Mouse (Mus musculus) neural tube, embryonic 13.5 days (tissue): ENCODE measurements around the gene Rnf113a1. TPM values are rescaled to one million over a fixed set of nuclear protein-coding genes. Genes with fewer than 3 reads are reported as not detected.
"Not testable (repeated sequence)": the region's sequence is repeated elsewhere in the genome, so short reads cannot be mapped to it uniquely, and the experiment has no call there.

Experiments
- ATAC-seq: fragments of 200-750 bp; cut with Nextera tagmentation; 2 replicates; pipeline ENCODE4 v1.8.0; 2017; ENCODE audit warnings: low read depth, mild to moderate bottlenecking, moderate TSS enrichment, moderate library complexity
- H3K27ac ChIP-seq: fragments of 300-500 bp; sonication (generic); replicated peaks from 2 replicates; pipeline ENCODE4 v1.5.1; 2015; ENCODE audit warnings: moderate library complexity, mild to moderate bottlenecking, inconsistent platforms
- H3K27me3 ChIP-seq: fragments of 300-500 bp; sonication (generic); 2 replicates; pipeline ENCODE4 v1.6.1; 2015; ENCODE audit warnings: mild to moderate bottlenecking, inconsistent platforms
- H3K36me3 ChIP-seq: fragments of 300-500 bp; sonication (generic); 2 replicates; pipeline ENCODE4 v1.6.1; 2015; ENCODE audit warnings: mild to moderate bottlenecking, inconsistent platforms
- H3K4me1 ChIP-seq: fragments of 300-500 bp; sonication (generic); replicated peaks from 2 replicates; pipeline ENCODE4 v1.6.1; 2015; ENCODE audit warnings: inconsistent platforms
- H3K4me2 ChIP-seq: fragments of 300-500 bp; sonication (generic); 2 replicates; pipeline ENCODE4 v1.6.1; 2015; ENCODE audit warnings: inconsistent platforms, mild to moderate bottlenecking, moderate library complexity
- H3K4me3 ChIP-seq: fragments of 300-500 bp; sonication (generic); 2 replicates; pipeline ENCODE4 v1.5.1; 2015; ENCODE audit warnings: mild to moderate bottlenecking, inconsistent platforms
- H3K9ac ChIP-seq: fragments of 300-500 bp; sonication (generic); 2 replicates; pipeline ENCODE4 v1.6.1; 2015; ENCODE audit warnings: moderate library complexity, mild to moderate bottlenecking, inconsistent platforms
- H3K9me3 ChIP-seq: fragments of 300-500 bp; sonication (generic); 2 replicates; pipeline ENCODE4 v1.6.1; 2016; ENCODE audit warnings: inconsistent platforms
- WGBS: fragments of 180-500 bp; shearing (Covaris S2); methylation state at CpG from one replicate; pipeline ENCODE4 v1.1.7; 2015; 5-methylcytosine and 5-hydroxymethylcytosine counted together
- polyA plus RNA-seq: library from polyadenylated mRNA; unstranded; fragments of >200 nt; fragmentation: Nextera tagmentation; extraction: Ambion mirVana; gene quantifications from 2 replicates; pipeline ENCODE4 v1.2.1, GENCODE M21; 2015

Gene Rnf113a1
- polyA plus RNA-seq, 1 experiment from 2014 or later = 20.0 TPM

- no peak overlapping the region for H3K4me2 ChIP-seq
- H3K4me1 ChIP-seq = no peaks in the 10 kb centered on the region
- no peak overlapping the region for H3K27ac ChIP-seq
- ATAC-seq = no peak
- no peaks in the 10 kb centered on the region for H3K27me3 ChIP-seq
- H3K9me3 ChIP-seq = no peaks in the 10 kb centered on the region
- H3K4me3 ChIP-seq = no peak overlapping the region
- WGBS = 52% methylated on average over 8 of the region's 8 CpGs
- H3K36me3 ChIP-seq = no peaks in the 10 kb centered on the region
- no peak overlapping the region for H3K9ac ChIP-seq
Measured at GRCm38 (mm10) chrX:37198676-37199075, 7.6 kb downstream of the Rnf113a1 start.

DNA sequence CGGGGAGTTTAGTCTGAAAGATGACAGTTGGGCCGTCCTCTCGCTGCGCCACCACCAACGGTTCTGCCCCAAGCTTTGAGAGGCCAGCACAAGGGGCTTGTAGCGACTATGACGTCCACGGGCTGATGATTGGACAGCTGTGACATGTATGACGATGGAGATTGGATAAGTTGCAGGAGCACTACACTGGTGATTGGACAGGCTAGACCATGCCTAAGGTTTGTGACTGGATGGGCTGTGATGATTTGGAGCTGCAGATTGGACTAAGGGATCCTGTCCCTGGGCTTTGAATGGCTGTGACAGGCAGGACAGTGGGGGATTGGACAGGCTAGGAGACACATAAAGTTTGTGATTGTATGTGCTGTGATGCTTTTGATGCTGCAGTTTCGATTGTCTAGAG is 19.9 kb downstream of the Rnf113a1 start, which contains the start of gene Gm9:
TSS of gene Gm9 (minus strand) at position 101 of the 400 bp plus-strand sequence.
- Histone ChIP-seq H3K9ac (no peak within 1 kb of the TSS), H3K36me3 (no peaks in the 10 kb centered on the region), H3K4me1 (no peaks in the 10 kb centered on the region), H3K4me2 (no peak within 1 kb of the TSS), H3K27me3 (no peaks in the 10 kb centered on the region), H3K4me3 (no peak within 1 kb of the TSS), H3K27ac (no peak within 1 kb of the TSS), H3K9me3 (no peaks in the 10 kb centered on the region)
- 89% methylated on average over 10 of the region's 10 CpGs for WGBS
- no peak for ATAC-seq

DNA sequence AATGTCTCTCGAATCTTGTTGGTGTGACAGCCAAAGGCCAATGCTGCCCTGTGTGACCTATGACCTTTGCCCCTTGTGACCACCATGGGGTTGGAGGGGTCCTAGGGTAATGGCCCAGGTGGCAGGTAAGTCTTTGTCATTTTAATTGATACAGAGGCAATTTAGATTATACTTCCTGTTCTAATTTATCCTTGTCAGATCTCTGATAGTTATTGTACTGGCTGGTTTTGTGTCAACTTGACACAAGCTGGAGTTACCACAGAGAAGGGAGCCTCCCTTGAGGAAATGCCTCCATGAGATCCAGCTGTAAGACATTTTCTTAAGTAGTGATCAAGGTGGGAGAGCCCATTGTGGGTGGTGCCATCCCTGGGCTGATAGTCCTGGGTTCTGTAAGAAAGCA is 31.1 kb downstream of the Rnf113a1 start, which contains the start of gene Rhox1:
TSS of gene Rhox1 (minus strand) at position 101 of the 400 bp plus-strand sequence.
- not testable (repeated sequence) for H3K4me1 ChIP-seq, H3K9me3 ChIP-seq, H3K4me2 ChIP-seq, H3K36me3 ChIP-seq, H3K4me3 ChIP-seq, ATAC-seq, H3K9ac ChIP-seq, H3K27ac ChIP-seq, H3K27me3 ChIP-seq
- 83% methylated on average over 1 of the region's 1 CpGs for WGBS

Other genes starting within 250 kb of the Rnf113a1 start
- gene Sept6, start 199.5 kb upstream of the Rnf113a1 start, polyA plus RNA-seq = 77.9 and 85.3 TPM in 2 replicates
- gene Sowahd, start 142.4 kb upstream of the Rnf113a1 start, polyA plus RNA-seq = 0.15 TPM in 1 of 2 replicates, not detected in the other
- 319 and 363 TPM in 2 replicates for gene Rpl39, start 105.8 kb upstream of the Rnf113a1 start, polyA plus RNA-seq
- 28.8 and 33.6 TPM in 2 replicates for gene Upf3b, start 80.9 kb upstream of the Rnf113a1 start, polyA plus RNA-seq
- 22.8 and 23.0 TPM in 2 replicates for gene Nkap, start 64.5 kb upstream of the Rnf113a1 start, polyA plus RNA-seq
- 0.21 and 0.43 TPM in 2 replicates for gene Akap14, start 22.4 kb upstream of the Rnf113a1 start, polyA plus RNA-seq
- gene Ndufa1, start 82 bp upstream of the Rnf113a1 start, polyA plus RNA-seq = 592 and 661 TPM in 2 replicates
- gene Gm9, start 19.8 kb downstream of the Rnf113a1 start, polyA plus RNA-seq = not detected in 2 replicates
- not detected in 2 replicates for gene Rhox1, start 31.0 kb downstream of the Rnf113a1 start, polyA plus RNA-seq
- gene Rhox2a, start 53.7 kb downstream of the Rnf113a1 start, polyA plus RNA-seq = not detected in 2 replicates
- gene Rhox3a, start 58.7 kb downstream of the Rnf113a1 start, polyA plus RNA-seq = not detected in 2 replicates
- gene Rhox4a, start 74.1 kb downstream of the Rnf113a1 start, polyA plus RNA-seq = not detected in 2 replicates
- gene Rhox3a2, start 188.8 kb downstream of the Rnf113a1 start, polyA plus RNA-seq = not detected in 2 replicates
- gene Rhox4a2, start 199.6 kb downstream of the Rnf113a1 start, polyA plus RNA-seq = not detected in 2 replicates
- not detected in 2 replicates for gene Rhox2b, start 220.8 kb downstream of the Rnf113a1 start, polyA plus RNA-seq
- not detected in 2 replicates for gene Rhox4b, start 241.2 kb downstream of the Rnf113a1 start, polyA plus RNA-seq